Mouse (Mus musculus): ENCODE data around the gene Slc7a14. TPM values are rescaled to one million over a fixed set of nuclear protein-coding genes. Genes with fewer than 3 reads are reported as not detected.

The Slc7a14 gene
- total RNA-seq, 2 experiments from 2014 or later = 92.2 to 93.7 TPM

GRCm38 (mm10) chr3:31212205-31213038 lies 97.8 kb downstream of the Slc7a14 start:
- no peak for DNase-seq (ENCODE audit: low spot score in 2 of 2)

- DNase-seq (ENCODE audit: low spot score in 2 of 2) = peak in 1 of 2 experiments; percentile 71
Observed at GRCm38 (mm10) chr3:31209001-31209400, 101.2 kb downstream of the Slc7a14 start.

GRCm38 (mm10) chr3:31208458-31208994 lies 101.7 kb downstream of the Slc7a14 start:
- no peak for DNase-seq (ENCODE audit: low spot score in 2 of 2)

GRCm38 (mm10) chr3:31208046-31208445 lies 102.1 kb downstream of the Slc7a14 start:
- DNase-seq (ENCODE audit: low spot score in 2 of 2) = no peak

GRCm38 (mm10) chr3:31205167-31205566 lies 105.0 kb downstream of the Slc7a14 start:
- DNase-seq (ENCODE audit: low spot score in 2 of 2) = no peak

- no peak for DNase-seq (ENCODE audit: low spot score in 2 of 2)
Observed at GRCm38 (mm10) chr3:31203947-31204346, 106.2 kb downstream of the Slc7a14 start.

GRCm38 (mm10) chr3:31199162-31199877 lies 110.9 kb downstream of the Slc7a14 start:
- no peak for DNase-seq (ENCODE audit: low spot score in 2 of 2)

- DNase-seq (ENCODE audit: low spot score in 2 of 2) = no peak
Observed at GRCm38 (mm10) chr3:31191402-31191801, 118.8 kb downstream of the Slc7a14 start.

GRCm38 (mm10) chr3:31190342-31190741 lies 119.8 kb downstream of the Slc7a14 start:
- DNase-seq (ENCODE audit: low spot score in 2 of 2) = no peak

- peak in 1 of 2 experiments; percentile 66 for DNase-seq (ENCODE audit: low spot score in 2 of 2)
Observed at GRCm38 (mm10) chr3:31166365-31166871, 143.8 kb downstream of the Slc7a14 start.

GRCm38 (mm10) chr3:31165803-31166202 lies 144.4 kb downstream of the Slc7a14 start:
- no peak for DNase-seq (ENCODE audit: low spot score in 2 of 2)

GRCm38 (mm10) chr3:31162860-31163259 lies 147.3 kb downstream of the Slc7a14 start:
- DNase-seq (ENCODE audit: low spot score in 2 of 2) = no peak

GRCm38 (mm10) chr3:31161336-31161735 lies 148.8 kb downstream of the Slc7a14 start:
- no peak for DNase-seq (ENCODE audit: low spot score in 2 of 2)

GRCm38 (mm10) chr3:31160046-31160445 lies 150.1 kb downstream of the Slc7a14 start:
- no peak for DNase-seq (ENCODE audit: low spot score in 2 of 2)

GRCm38 (mm10) chr3:31157776-31158175 lies 152.4 kb downstream of the Slc7a14 start:
- no peak for DNase-seq (ENCODE audit: low spot score in 2 of 2)

- no peak for DNase-seq (ENCODE audit: low spot score in 2 of 2)
Observed at GRCm38 (mm10) chr3:31156126-31156525, 154.1 kb downstream of the Slc7a14 start.

Other genes starting within 250 kb of the Slc7a14 start
- gene Skil, start 215.3 kb downstream of the Slc7a14 start, total RNA-seq (2021) = 10 to 100 TPM; 61.6 to 63.4 TPM
- gene Cldn11, start 160.5 kb downstream of the Slc7a14 start, total RNA-seq (2021) = 100 to 1,000 TPM in 1 of 2 experiments, 10 to 100 TPM in 1; 98.2 to 115 TPM

Measured in layer of hippocampus, adult 18-20 months (tissue).